Mouse (Mus musculus) liver, postnatal 0 days (tissue): Measurements from ENCODE around the gene Fryl. TPM values are rescaled to one million over a fixed set of nuclear protein-coding genes. Genes with fewer than 3 reads are reported as not detected.
A peak's percentile ranks its signal among the peaks of the same experiment; 100 is the strongest.

Source experiments
- ATAC-seq: fragments of 200-750 bp; cut with Nextera tagmentation; 2 replicates; pipeline ENCODE4 v1.8.0; 2017; ENCODE audit warnings: mild to moderate bottlenecking, moderate library complexity
- DNase-seq: peaks from one replicate; pipeline ENCODE4 v3.0.0-alpha.2; 2016
- H3K27ac ChIP-seq: fragments of 300-500 bp; sonication (generic); 2 replicates; pipeline ENCODE4 v1.5.1; 2014; ENCODE audit warnings: antibody characterized with exemption, moderate library complexity, mild to moderate bottlenecking, low read depth
- H3K27me3 ChIP-seq: fragments of 300-500 bp; sonication (generic); 2 replicates; pipeline ENCODE4 v1.6.1; 2014; ENCODE audit warnings: low read length, control low read depth, mixed read lengths; ENCODE audit not compliant: insufficient read depth
- H3K36me3 ChIP-seq: fragments of 300-500 bp; sonication (generic); replicated peaks from 2 replicates; pipeline ENCODE4 v1.6.1; 2014; ENCODE audit warnings: mild to moderate bottlenecking, control low read depth, low read length, moderate library complexity, mixed read lengths; ENCODE audit not compliant: insufficient read depth
- H3K4me1 ChIP-seq: fragments of 300-500 bp; sonication (generic); 2 replicates; pipeline ENCODE4 v1.6.1; 2014; ENCODE audit warnings: antibody characterized with exemption, mild to moderate bottlenecking, control low read depth; ENCODE audit not compliant: insufficient read depth
- H3K4me2 ChIP-seq: fragments of 300-500 bp; sonication (generic); 2 replicates; pipeline ENCODE4 v1.6.1; 2014; ENCODE audit warnings: low read depth, mild to moderate bottlenecking, low read length, moderate library complexity, mixed read lengths
- H3K4me3 ChIP-seq: fragments of 300-500 bp; sonication (generic); 2 replicates; pipeline ENCODE4 v1.5.1; 2014; ENCODE audit warnings: low read depth, low read length
- H3K9ac ChIP-seq: fragments of 300-500 bp; sonication (generic); replicated peaks from 2 replicates; pipeline ENCODE4 v1.6.1; 2014; ENCODE audit warnings: mild to moderate bottlenecking, moderate library complexity
- H3K9me3 ChIP-seq: fragments of 300-500 bp; sonication (generic); 2 replicates; pipeline ENCODE4 v1.6.1; 2016; ENCODE audit warnings: mild to moderate bottlenecking, control low read depth, low read length, mixed read lengths
- CTCF ChIP-seq: sonication (generic); IDR thresholded peaks from 2 replicates; pipeline ENCODE4 v1.5.1; 2016; ENCODE audit warnings: antibody characterized with exemption, low read depth
- EP300 ChIP-seq: IDR thresholded peaks from 2 replicates; pipeline ENCODE4 v1.6.1; 2016; ENCODE audit warnings: antibody characterized with exemption, low read depth, mild to moderate bottlenecking
- WGBS: fragments of 180-500 bp; shearing (Covaris S2); extraction: QIAGEN DNeasy Blood & Tissue Kit; methylation state at CpG from one replicate; pipeline ENCODE4 v1.1.7; 2014; ENCODE audit not compliant: insufficient replicate concordance; 5-methylcytosine and 5-hydroxymethylcytosine counted together
- polyA plus RNA-seq: library from polyadenylated mRNA; unstranded; fragments of >200 nt; fragmentation: Nextera tagmentation; extraction: Ambion mirVana; gene quantifications from 2 replicates; pipeline ENCODE4 v1.2.1, GENCODE M21; 2015

Fryl gene
- polyA plus RNA-seq, 1 experiment from 2014 or later, result 25.8 TPM

DNA sequence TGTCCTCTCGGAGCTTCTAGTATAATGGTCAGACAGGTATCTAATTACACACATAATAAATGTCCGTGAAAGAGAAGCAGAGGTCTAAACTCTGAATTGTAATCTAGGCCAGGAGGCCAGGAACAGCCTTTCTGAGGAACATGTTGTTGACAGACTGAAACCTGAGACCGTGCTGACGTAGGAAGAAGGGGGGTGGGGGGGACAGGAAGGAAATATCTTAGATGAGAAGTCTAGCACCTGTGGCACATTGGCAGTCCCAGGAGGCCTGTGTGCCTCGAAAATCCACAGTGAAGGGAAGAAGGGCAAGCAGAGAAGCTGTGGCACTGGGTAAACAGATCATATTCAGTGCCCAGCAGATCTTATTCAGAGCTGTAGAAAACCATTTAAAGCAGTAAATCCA lies 9.0 kb upstream of the Fryl start:
- no peak overlapping the region for H3K27ac ChIP-seq
- H3K4me1 ChIP-seq, result no peaks in the 10 kb centered on the region
- ATAC-seq, result no peak
- 47% methylated on average over 5 of the region's 5 CpGs for WGBS
- H3K36me3 ChIP-seq, result no peaks in the 10 kb centered on the region
- H3K27me3 ChIP-seq, result no peaks in the 10 kb centered on the region
- H3K9me3 ChIP-seq, result no peaks in the 10 kb centered on the region
- no peak overlapping the region for H3K9ac ChIP-seq
- DNase-seq, result peak; percentile 30
- TF ChIP-seq EP300 (no peak), CTCF (no peak)
- H3K4me2 ChIP-seq, result no peak overlapping the region
- no peak overlapping the region for H3K4me3 ChIP-seq

DNA sequence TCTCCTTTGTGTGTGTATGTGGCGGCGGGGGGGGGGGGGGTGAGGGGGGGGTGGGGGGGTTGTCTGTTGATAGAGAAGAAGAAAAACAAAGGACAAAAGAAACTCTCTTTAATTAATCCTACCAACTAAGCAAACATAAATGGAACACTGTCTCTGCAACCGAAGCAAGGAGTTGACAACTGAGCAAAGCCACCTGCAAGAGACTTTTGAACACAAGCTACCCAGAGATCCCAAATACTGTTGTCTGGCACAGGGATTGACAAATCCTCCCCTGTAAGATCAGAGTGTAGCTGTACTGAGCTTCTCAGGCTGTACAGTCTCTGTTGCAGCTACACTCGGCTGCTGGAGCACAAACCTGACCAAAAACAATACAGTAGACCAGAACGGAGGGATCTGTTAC lies 7.7 kb upstream of the Fryl start:
- H3K4me2 ChIP-seq, result no peak overlapping the region
- H3K27ac ChIP-seq, result no peak overlapping the region
- H3K4me1 ChIP-seq, result no peaks in the 10 kb centered on the region
- H3K27me3 ChIP-seq, result no peaks in the 10 kb centered on the region
- ATAC-seq, result no peak
- no peaks in the 10 kb centered on the region for H3K36me3 ChIP-seq
- WGBS, result 86% methylated on average over 3 of the region's 5 CpGs
- DNase-seq, result no peak
- no peaks in the 10 kb centered on the region for H3K9me3 ChIP-seq
- TF ChIP-seq EP300, result no peak
- TF ChIP-seq CTCF, result no peak
- H3K4me3 ChIP-seq, result no peak overlapping the region
- no peak overlapping the region for H3K9ac ChIP-seq

DNA sequence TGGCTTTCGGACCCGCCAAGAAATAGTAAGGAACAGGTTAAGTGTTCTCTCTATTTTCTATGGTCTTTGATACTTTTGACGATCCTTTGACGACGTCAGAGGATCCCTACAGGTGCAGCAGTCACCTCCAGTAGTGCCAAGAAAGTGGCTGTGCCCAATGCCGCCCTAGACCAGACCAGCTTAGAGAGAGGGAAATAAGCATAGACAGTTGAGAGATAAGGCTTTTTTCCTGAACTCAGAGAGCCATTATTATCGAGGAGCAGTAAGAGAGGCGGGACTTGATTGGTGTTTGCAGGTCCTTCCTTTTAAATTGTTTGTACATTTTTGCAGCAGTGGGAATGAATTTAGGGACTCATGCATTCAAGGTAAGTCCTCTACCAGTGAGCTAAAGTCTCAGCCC lies 1.3 kb upstream of the Fryl start:
- Histone ChIP-seq H3K36me3 (no peaks in the 10 kb centered on the region), H3K27ac (0 out of 2 replicates have a peak overlapping the region, but pooled peaks have one; percentile 68), H3K4me3 (peak overlapping the region; percentile 55), H3K4me2 (peak overlapping the region; percentile 86), H3K9ac (peak overlapping the region; percentile 55), H3K27me3 (no peaks in the 10 kb centered on the region), H3K9me3 (no peaks in the 10 kb centered on the region), H3K4me1 (peaks cover 20% of the 10 kb centered on the region)
- WGBS, result 36% methylated on average over 8 of the region's 8 CpGs
- ATAC-seq, result no peak
- TF ChIP-seq EP300, result no peak
- no peak for TF ChIP-seq CTCF
- no peak for DNase-seq

DNA sequence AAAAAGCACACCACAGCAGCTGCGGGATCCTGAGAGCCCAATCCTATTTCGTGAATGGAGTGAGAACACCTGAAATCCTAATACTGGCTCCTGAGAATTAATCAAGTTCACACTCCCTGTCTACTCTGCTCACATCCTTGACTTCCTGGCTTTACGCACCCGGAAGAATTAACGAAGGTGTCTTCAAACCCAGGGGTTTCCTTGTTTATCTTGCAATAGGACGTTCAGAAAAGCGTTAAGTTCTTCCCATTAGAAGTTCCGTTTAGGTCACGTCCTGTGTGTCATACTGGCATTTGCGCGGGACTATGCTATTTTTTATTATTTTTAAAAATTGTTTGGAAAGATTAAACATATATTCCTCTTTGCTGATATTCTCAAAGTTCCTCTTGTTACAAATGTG lies 677 bp upstream of the Fryl start:
- TF ChIP-seq CTCF (no peak), EP300 (0 out of 2 replicates have a peak, but pooled peaks have one; percentile 22)
- WGBS, result under 1% methylated on average over 11 of the region's 11 CpGs
- no peaks in the 10 kb centered on the region for H3K9me3 ChIP-seq
- H3K4me3 ChIP-seq, result peak overlapping the region; percentile 55
- DNase-seq, result no peak
- no peaks in the 10 kb centered on the region for H3K27me3 ChIP-seq
- peak overlapping the region; percentile 86 for H3K4me2 ChIP-seq
- no peak for ATAC-seq
- peak overlapping the region; percentile 55 for H3K9ac ChIP-seq
- peaks cover 20% of the 10 kb centered on the region for H3K4me1 ChIP-seq
- H3K36me3 ChIP-seq, result no peaks in the 10 kb centered on the region
- H3K27ac ChIP-seq, result peak overlapping the region; percentile 68

DNA sequence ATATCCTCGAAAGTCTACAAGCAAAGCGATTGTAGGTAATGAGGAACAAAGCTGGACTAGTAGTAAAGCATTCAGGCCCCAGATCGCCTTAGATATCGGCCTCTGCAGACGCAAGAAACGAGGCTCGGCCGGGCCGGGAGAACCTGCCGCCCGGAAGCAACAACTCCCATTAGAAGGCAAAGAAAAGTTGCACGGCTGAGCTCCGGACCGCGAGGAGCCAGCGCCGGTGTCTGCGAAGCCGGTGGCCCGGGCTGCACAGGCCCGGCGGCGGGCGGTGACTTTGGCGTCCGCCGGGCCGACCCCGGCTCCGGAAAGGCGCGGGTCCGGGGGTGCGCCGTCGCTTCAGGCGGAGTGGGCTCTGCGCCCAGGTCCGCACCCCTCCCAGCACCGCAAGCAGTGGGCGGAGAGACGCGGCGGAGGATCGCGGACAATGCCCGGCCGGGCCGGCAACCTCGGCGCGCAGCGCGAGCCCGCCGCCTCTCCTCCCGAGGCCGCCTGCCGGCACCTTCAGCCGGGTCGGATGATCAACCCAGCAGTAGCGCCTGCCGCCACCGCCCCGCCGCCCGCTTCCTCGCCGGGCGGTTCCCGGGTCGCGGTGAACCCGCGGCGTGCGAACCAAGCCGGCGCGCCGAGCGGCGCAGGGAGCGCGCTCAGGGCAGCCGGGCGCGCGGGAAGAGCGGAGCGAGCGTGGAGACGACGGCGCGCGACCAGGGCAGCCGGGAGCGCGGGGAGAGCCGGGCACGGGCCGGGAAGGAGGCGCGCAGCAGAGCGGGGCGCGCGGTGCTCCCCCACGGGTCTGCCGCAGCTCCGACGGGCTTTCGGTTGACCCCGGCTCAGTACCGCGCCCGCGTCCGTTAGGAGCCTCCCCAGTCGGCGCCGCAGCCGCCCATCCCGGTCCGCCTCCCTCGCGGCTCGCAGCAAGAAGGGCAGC lies 833 bp downstream of the Fryl start:
- Histone ChIP-seq H3K36me3 (no peaks in the 10 kb centered on the region), H3K4me1 (peaks cover 20% of the 10 kb centered on the region), H3K27ac (peak overlapping the region; percentile 96), H3K27me3 (no peaks in the 10 kb centered on the region), H3K9me3 (no peaks in the 10 kb centered on the region), H3K4me3 (peak overlapping the region; percentile 98), H3K9ac (peak overlapping the region; percentile 90), H3K4me2 (peak overlapping the region; percentile 93)
- DNase-seq (peak; percentile 69), ATAC-seq (peak; percentile 36)
- WGBS, result 2% methylated on average over 106 of the region's 129 CpGs
- TF ChIP-seq CTCF (no peak; the same call in 1 of the 2 replicates), EP300 (no peak)

DNA sequence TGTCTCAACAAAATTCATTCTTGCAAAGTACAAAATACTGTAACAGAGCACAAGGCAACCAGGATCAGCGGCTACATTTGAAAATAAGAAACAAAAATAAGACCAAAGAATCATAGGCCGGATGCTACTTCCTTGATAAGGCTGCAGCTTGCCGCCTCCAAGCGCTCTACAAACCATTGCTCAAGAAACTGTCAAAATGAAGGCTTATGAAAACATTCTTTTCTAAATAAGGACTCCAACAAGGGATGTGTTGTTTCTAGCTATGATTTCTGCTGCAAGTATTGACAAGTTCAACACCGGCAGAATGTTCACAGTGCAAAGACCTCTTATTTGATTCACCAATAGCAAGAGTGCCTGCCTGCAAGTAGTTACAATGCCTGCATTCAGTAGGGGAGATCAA lies 1.8 kb downstream of the Fryl start:
- no peaks in the 10 kb centered on the region for H3K9me3 ChIP-seq
- peaks cover 20% of the 10 kb centered on the region for H3K4me1 ChIP-seq
- H3K36me3 ChIP-seq, result no peaks in the 10 kb centered on the region
- ATAC-seq, result no peak
- peak overlapping the region; percentile 90 for H3K9ac ChIP-seq
- no peaks in the 10 kb centered on the region for H3K27me3 ChIP-seq
- WGBS, result 15% methylated on average over 5 of the region's 5 CpGs
- DNase-seq, result no peak
- peak overlapping the region; percentile 98 for H3K4me3 ChIP-seq
- TF ChIP-seq EP300, result no peak
- TF ChIP-seq CTCF, result no peak
- peak overlapping the region; percentile 93 for H3K4me2 ChIP-seq
- peak overlapping the region; percentile 96 for H3K27ac ChIP-seq
